Mouse (Mus musculus) frontal cortex, postnatal 10 days (tissue): ENCODE measurements around the gene Gria1.

Experiments used
- DNase-seq, 2 experiments: peaks; one replicate each; pipeline ENCODE4 v3.0.0; 2022; ENCODE audit warnings: low spot score in 2 of 2, mixed read lengths in 1 of 2

Gria1 gene

GRCm38 (mm10) chr11:57051666-57052562 is 40.7 kb downstream of the Gria1 start:
- no peak for DNase-seq

- no peak for DNase-seq
Measured at GRCm38 (mm10) chr11:57062441-57062840, 51.3 kb downstream of the Gria1 start.

- no peak for DNase-seq
Measured at GRCm38 (mm10) chr11:57070196-57070901, 59.2 kb downstream of the Gria1 start.

- DNase-seq = no peak
Measured at GRCm38 (mm10) chr11:57072171-57072570, 61.0 kb downstream of the Gria1 start.

- DNase-seq = no peak
Measured at GRCm38 (mm10) chr11:57079423-57079822, 68.2 kb downstream of the Gria1 start.

GRCm38 (mm10) chr11:57089527-57089926 is 78.3 kb downstream of the Gria1 start:
- peak in 1 of 2 experiments; percentile 20 for DNase-seq

- no peak for DNase-seq
Measured at GRCm38 (mm10) chr11:57090705-57091104, 79.5 kb downstream of the Gria1 start.

GRCm38 (mm10) chr11:57091276-57091914 is 80.2 kb downstream of the Gria1 start:
- DNase-seq = no peak

- DNase-seq = no peak
Measured at GRCm38 (mm10) chr11:57100491-57100890, 89.3 kb downstream of the Gria1 start.

- no peak for DNase-seq
Measured at GRCm38 (mm10) chr11:57103751-57104254, 92.6 kb downstream of the Gria1 start.

GRCm38 (mm10) chr11:57105683-57106082 is 94.5 kb downstream of the Gria1 start:
- no peak for DNase-seq

- no peak for DNase-seq
Measured at GRCm38 (mm10) chr11:57112386-57112785, 101.2 kb downstream of the Gria1 start.

- DNase-seq = no peak
Measured at GRCm38 (mm10) chr11:57114410-57114809, 103.2 kb downstream of the Gria1 start.

GRCm38 (mm10) chr11:57127066-57127465 is 115.9 kb downstream of the Gria1 start:
- DNase-seq = no peak

GRCm38 (mm10) chr11:57140162-57140780 is 129.1 kb downstream of the Gria1 start:
- DNase-seq = no peak

GRCm38 (mm10) chr11:57143681-57144080 is 132.5 kb downstream of the Gria1 start:
- DNase-seq = no peak

GRCm38 (mm10) chr11:57145192-57145591 is 134.0 kb downstream of the Gria1 start:
- no peak for DNase-seq

GRCm38 (mm10) chr11:57145704-57146103 is 134.5 kb downstream of the Gria1 start:
- no peak for DNase-seq

- no peak for DNase-seq
Measured at GRCm38 (mm10) chr11:57151674-57152073, 140.5 kb downstream of the Gria1 start.

- no peak for DNase-seq
Measured at GRCm38 (mm10) chr11:57154998-57155397, 143.8 kb downstream of the Gria1 start.

- DNase-seq = no peak
Measured at GRCm38 (mm10) chr11:57159412-57159811, 148.2 kb downstream of the Gria1 start.

GRCm38 (mm10) chr11:57160076-57160475 is 148.9 kb downstream of the Gria1 start:
- DNase-seq = no peak
